Mouse (Mus musculus) kidney, embryonic 16.5 days (tissue): Measurements from ENCODE around the gene Abhd18. TPM values are rescaled to one million over a fixed set of nuclear protein-coding genes. Genes with fewer than 3 reads are reported as not detected.
A peak's percentile ranks its signal among the peaks of the same experiment; 100 is the strongest.
"Not testable (repeated sequence)": the region's sequence is repeated elsewhere in the genome, so short reads cannot be mapped to it uniquely, and the experiment has no call there.

Experiments used
- ATAC-seq: fragments of 200-750 bp; cut with Nextera tagmentation; 2 replicates; pipeline ENCODE4 v1.8.0; 2017; ENCODE audit warnings: moderate TSS enrichment; ENCODE audit not compliant: low FRiP score, low TSS enrichment
- H3K27ac ChIP-seq: fragments of 300-500 bp; sonication (generic); 2 replicates; pipeline ENCODE4 v1.5.1; 2014; ENCODE audit warnings: low read length
- H3K27me3 ChIP-seq: fragments of 300-500 bp; sonication (generic); 2 replicates; pipeline ENCODE4 v1.6.1; 2014; ENCODE audit warnings: low read length, control low read depth, mixed read lengths; ENCODE audit not compliant: insufficient read depth
- H3K36me3 ChIP-seq: fragments of 300-500 bp; sonication (generic); 2 replicates; pipeline ENCODE4 v1.6.1; 2014; ENCODE audit warnings: low read length, control low read depth, mixed read lengths; ENCODE audit not compliant: insufficient read depth
- H3K4me1 ChIP-seq: fragments of 300-500 bp; sonication (generic); 2 replicates; pipeline ENCODE4 v1.6.1; 2014; ENCODE audit warnings: low read length, control low read depth, mixed read lengths; ENCODE audit not compliant: insufficient read depth
- H3K4me2 ChIP-seq: fragments of 300-500 bp; sonication (generic); replicated peaks from 2 replicates; pipeline ENCODE4 v1.6.1; 2014; ENCODE audit warnings: low read depth, low read length
- H3K4me3 ChIP-seq: fragments of 300-500 bp; sonication (generic); 2 replicates; pipeline ENCODE4 v1.5.1; 2014; ENCODE audit warnings: mild to moderate bottlenecking, low read length
- H3K9ac ChIP-seq: fragments of 300-500 bp; sonication (generic); replicated peaks from 2 replicates; pipeline ENCODE4 v1.6.1; 2014; ENCODE audit warnings: low read length
- H3K9me3 ChIP-seq: fragments of 300-500 bp; sonication (generic); 2 replicates; pipeline ENCODE4 v1.6.1; 2016; ENCODE audit warnings: low read length, control low read depth
- WGBS: fragments of 180-500 bp; shearing (Covaris S2); extraction: QIAGEN DNeasy Blood & Tissue Kit; methylation state at CpG from one replicate; pipeline ENCODE4 v1.1.7; 2014; 5-methylcytosine and 5-hydroxymethylcytosine counted together
- polyA plus RNA-seq: library from polyadenylated mRNA; unstranded; fragments of >200 nt; fragmentation: Nextera tagmentation; extraction: Ambion mirVana; gene quantifications from 2 replicates; pipeline ENCODE4 v1.2.1, GENCODE M21; 2015

The Abhd18 gene
- polyA plus RNA-seq, 1 experiment from 2014 or later, result 7.9 TPM

- Histone ChIP-seq H3K4me2 (peak within 1 kb of the TSS; percentile 66), H3K4me3 (peak within 1 kb of the TSS; percentile 54), H3K27ac (peak within 1 kb of the TSS; percentile 80), H3K9ac (peak within 1 kb of the TSS; percentile 71)
- not testable (repeated sequence) for H3K27me3 ChIP-seq, H3K36me3 ChIP-seq, H3K9me3 ChIP-seq, H3K4me1 ChIP-seq
- WGBS, result under 1% methylated on average over 38 of the region's 39 CpGs
- ATAC-seq, result peak; percentile 99
Observed at GRCm38 (mm10) chr3:40846473-40846956, 255 bp upstream of the Abhd18 start, which contains the start of gene Mfsd8. TSS of gene Mfsd8 (minus strand) at chr3:40846886.

DNA sequence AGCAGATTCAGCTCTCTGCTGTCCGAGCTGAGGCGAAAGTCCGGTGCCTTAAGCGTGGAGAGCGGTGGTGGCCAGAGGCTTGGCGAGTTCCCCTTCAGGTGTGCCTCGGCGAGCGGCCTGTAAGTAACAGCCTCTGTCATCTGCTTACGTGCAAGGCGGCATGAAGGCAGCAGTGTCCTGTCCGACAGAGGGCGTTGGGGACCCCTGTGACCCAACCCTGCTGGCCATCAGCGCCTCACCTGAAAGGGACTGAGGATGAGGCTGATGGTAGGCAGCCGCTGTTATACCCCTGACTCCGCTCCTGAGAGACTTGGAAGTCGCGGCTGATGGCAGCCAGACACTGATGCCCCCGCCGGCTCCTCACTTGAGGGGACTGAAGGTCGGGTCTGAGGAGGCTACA lies 248 bp downstream of the Abhd18 start:
- not testable (repeated sequence) for H3K36me3 ChIP-seq, H3K4me1 ChIP-seq, H3K27me3 ChIP-seq, ATAC-seq, H3K9me3 ChIP-seq
- H3K9ac ChIP-seq, result peak overlapping the region; percentile 61
- H3K4me2 ChIP-seq, result peak overlapping the region; percentile 66
- peak overlapping the region; percentile 54 for H3K4me3 ChIP-seq
- WGBS, result under 1% methylated on average over 15 of the region's 21 CpGs
- 0 out of 2 replicates have a peak overlapping the region, but pooled peaks have one; percentile 34 for H3K27ac ChIP-seq

GRCm38 (mm10) chr3:40847936-40848335 lies 1.2 kb downstream of the Abhd18 start:
- not testable (repeated sequence) for H3K36me3 ChIP-seq, H3K27ac ChIP-seq, ATAC-seq, H3K4me1 ChIP-seq, H3K4me2 ChIP-seq, H3K4me3 ChIP-seq, H3K9me3 ChIP-seq, H3K9ac ChIP-seq, H3K27me3 ChIP-seq
- 87% methylated on average over 2 of the region's 2 CpGs for WGBS

- not testable (repeated sequence) for H3K9me3 ChIP-seq, H3K4me3 ChIP-seq, H3K27ac ChIP-seq, ATAC-seq, H3K9ac ChIP-seq, H3K36me3 ChIP-seq, H3K27me3 ChIP-seq, H3K4me1 ChIP-seq, H3K4me2 ChIP-seq
- 94% methylated on average over 3 of the region's 3 CpGs for WGBS
Observed at GRCm38 (mm10) chr3:40853123-40853738, 6.5 kb downstream of the Abhd18 start.

- whole genome bisulfite sequencing, result 0% methylated on average over 37 of the region's 38 CpGs
- Histone ChIP-seq H3K9ac (peak overlapping the region; percentile 62), H3K4me2 (peak overlapping the region; percentile 69), H3K27ac (peak overlapping the region; percentile 57), H3K4me3 (peak overlapping the region; percentile 57)
- not testable (repeated sequence) for H3K27me3 ChIP-seq, H3K36me3 ChIP-seq, H3K4me1 ChIP-seq, H3K9me3 ChIP-seq
- ATAC-seq, result peak; percentile 100
Observed at GRCm38 (mm10) chr3:40893816-40894258, 47.1 kb downstream of the Abhd18 start.

DNA sequence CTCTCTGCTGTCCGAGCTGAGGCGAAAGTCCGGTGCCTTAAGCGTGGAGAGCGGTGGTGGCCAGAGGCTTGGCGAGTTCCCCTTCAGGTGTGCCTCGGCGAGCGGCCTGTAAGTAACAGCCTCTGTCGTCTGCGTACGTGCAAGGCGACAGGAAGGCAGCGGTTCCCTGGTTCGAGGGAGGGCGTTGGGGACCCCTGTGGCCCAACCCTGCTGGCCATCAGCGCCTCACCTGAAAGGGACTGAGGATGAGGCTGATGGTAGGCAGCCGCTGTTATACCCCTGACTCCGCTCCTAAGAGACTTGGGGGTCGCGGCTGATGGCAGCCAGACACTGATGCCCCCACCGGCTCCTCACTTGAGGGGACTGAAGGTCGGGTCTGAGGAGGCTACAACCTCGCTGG lies 47.6 kb downstream of the Abhd18 start:
- WGBS, result under 1% methylated on average over 19 of the region's 24 CpGs
- not testable (repeated sequence) for H3K36me3 ChIP-seq, H3K4me1 ChIP-seq, H3K9me3 ChIP-seq, ATAC-seq, H3K27ac ChIP-seq, H3K27me3 ChIP-seq
- Histone ChIP-seq H3K4me3 (peak overlapping the region; percentile 57), H3K4me2 (peak overlapping the region; percentile 69), H3K9ac (peak overlapping the region; percentile 67)

DNA sequence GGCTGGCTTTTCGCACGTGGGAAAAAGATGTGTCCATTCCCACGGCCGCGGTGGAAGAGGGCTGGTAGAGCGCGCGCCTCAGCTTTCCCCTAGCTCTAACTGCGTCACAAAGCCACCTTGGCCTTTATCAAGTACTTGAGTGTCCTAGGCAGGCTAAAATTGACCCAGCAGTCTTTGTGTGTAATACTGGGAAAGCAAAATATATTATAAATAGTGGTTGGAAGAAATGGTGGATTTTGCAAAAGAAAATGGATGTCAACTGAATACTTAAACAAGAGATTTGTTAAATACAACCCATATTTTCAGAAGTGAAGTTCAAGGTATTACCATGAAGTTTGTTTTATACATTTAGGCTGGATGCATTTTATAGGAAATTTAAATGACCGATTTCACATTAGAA lies 55.7 kb downstream of the Abhd18 start, which contains the start of gene 1700034I23Rik:
TSS of gene 1700034I23Rik (minus strand) at position 101 of the 400 bp plus-strand sequence.
- H3K27me3 ChIP-seq, H3K4me1 ChIP-seq, H3K4me2 ChIP-seq, H3K4me3 ChIP-seq, H3K9me3 ChIP-seq, ATAC-seq, H3K36me3 ChIP-seq, H3K9ac ChIP-seq, H3K27ac ChIP-seq: not testable (repeated sequence)
- WGBS, result 100% methylated on average over 4 of the region's 10 CpGs

- Histone ChIP-seq H3K4me2 (no peak overlapping the region), H3K36me3 (peaks cover 9% of the 10 kb centered on the region), H3K9ac (no peak overlapping the region), H3K4me1 (no peaks in the 10 kb centered on the region), H3K27ac (no peak overlapping the region), H3K4me3 (no peak overlapping the region), H3K27me3 (no peaks in the 10 kb centered on the region), H3K9me3 (no peaks in the 10 kb centered on the region)
- no peak for ATAC-seq
- WGBS, result 84% methylated on average over 5 of the region's 5 CpGs
Observed at GRCm38 (mm10) chr3:40938189-40938588, 91.4 kb downstream of the Abhd18 start.

DNA sequence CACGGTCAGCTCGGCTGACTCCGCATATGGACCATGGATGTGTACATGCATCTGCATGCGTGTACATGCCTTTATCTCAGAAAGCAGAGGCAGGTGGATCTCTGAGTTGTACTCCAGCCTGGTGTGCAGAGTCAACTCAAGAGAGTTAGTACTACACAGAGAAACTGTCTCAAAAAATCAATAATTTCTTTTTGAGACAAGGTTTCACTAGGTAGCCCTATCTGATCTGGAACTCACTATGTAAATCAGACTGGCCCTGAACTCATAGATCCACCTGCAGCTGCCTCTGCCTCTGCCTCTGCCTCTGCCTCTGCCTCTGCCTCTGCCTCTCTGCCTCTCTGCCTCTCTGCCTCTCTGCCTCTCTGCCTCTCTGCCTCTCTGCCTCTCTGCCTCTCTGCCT lies 91.8 kb downstream of the Abhd18 start:
- Histone ChIP-seq H3K36me3 (peaks cover 5% of the 10 kb centered on the region), H3K27ac (no peak overlapping the region), H3K9ac (no peak overlapping the region), H3K9me3 (no peaks in the 10 kb centered on the region), H3K4me3 (no peak overlapping the region), H3K27me3 (no peaks in the 10 kb centered on the region), H3K4me1 (no peaks in the 10 kb centered on the region), H3K4me2 (no peak overlapping the region)
- 93% methylated on average over 4 of the region's 4 CpGs for WGBS
- ATAC-seq, result no peak

- H3K9ac ChIP-seq, result no peak overlapping the region
- no peak overlapping the region for H3K27ac ChIP-seq
- H3K9me3 ChIP-seq, result no peaks in the 10 kb centered on the region
- peaks cover 1% of the 10 kb centered on the region for H3K36me3 ChIP-seq
- no peak for ATAC-seq
- no peak overlapping the region for H3K4me3 ChIP-seq
- no peak overlapping the region for H3K4me2 ChIP-seq
- no peaks in the 10 kb centered on the region for H3K4me1 ChIP-seq
- no peaks in the 10 kb centered on the region for H3K27me3 ChIP-seq
Observed at GRCm38 (mm10) chr3:40939019-40939418, 92.2 kb downstream of the Abhd18 start.
